Mouse (Mus musculus): ENCODE measurements around the gene Ccm2l. TPM values are rescaled to one million over a fixed set of nuclear protein-coding genes. Genes with fewer than 3 reads are reported as not detected.

Ccm2l gene
- total RNA-seq, 2 experiments from 2014 or later, result 10.2 to 10.7 TPM

Other genes with a start within 250 kb of the Ccm2l start
- 10 to 100 TPM; 63.6 to 73.5 TPM for gene Bcl2l1, start 234.2 kb upstream of the Ccm2l start, total RNA-seq (2021)
- gene Tpx2, start 218.0 kb upstream of the Ccm2l start, total RNA-seq (2021), result 1 to 10 TPM; 1.2 to 2.3 TPM
- not detected for gene Mylk2, start 154.6 kb upstream of the Ccm2l start, total RNA-seq (2021)
- 1 to 10 TPM; 2.3 to 3.5 TPM for gene Foxs1, start 132.7 kb upstream of the Ccm2l start, total RNA-seq (2021)
- 1 to 10 TPM; 1.2 to 2.6 TPM for gene Dusp15, start 114.3 kb upstream of the Ccm2l start, total RNA-seq (2021)
- gene Ttll9, start 103.5 kb upstream of the Ccm2l start, total RNA-seq (2021), result under 1 TPM; 0.16 to 0.60 TPM
- 100 to 1,000 TPM; 187 to 200 TPM for gene Pdrg1, start 50.5 kb upstream of the Ccm2l start, total RNA-seq (2021)
- gene Xkr7, start 34.1 kb upstream of the Ccm2l start, total RNA-seq (2021), result 1 to 10 TPM in 1 of 2 experiments, under 1 TPM in 1; 0.86 to 1.3 TPM
- gene Hck, start 42.5 kb downstream of the Ccm2l start, total RNA-seq (2021), result 1 to 10 TPM; 3.9 to 4.2 TPM
- 100 to 1,000 TPM in 1 of 2 experiments, 10 to 100 TPM in 1; 94.6 to 101 TPM for gene Tm9sf4, start 95.3 kb downstream of the Ccm2l start, total RNA-seq (2021)
- gene Tspyl3, start 159.5 kb downstream of the Ccm2l start, total RNA-seq (2021), result 1 to 10 TPM; 2.2 to 2.3 TPM
- gene Plagl2, start 175.5 kb downstream of the Ccm2l start, total RNA-seq (2021), result 1 to 10 TPM; 8.3 to 9.1 TPM
- 10 to 100 TPM; 35.7 to 47.9 TPM for gene Pofut1, start 175.6 kb downstream of the Ccm2l start, total RNA-seq (2021)
- gene Kif3b, start 225.5 kb downstream of the Ccm2l start, total RNA-seq (2021), result 10 to 100 TPM; 21.4 to 25.3 TPM

Data from adrenal gland, adult 18-20 months (tissue).